Mouse (Mus musculus): ENCODE results near the gene Suco. TPM values are rescaled to one million over a fixed set of nuclear protein-coding genes. Genes with fewer than 3 reads are reported as not detected.

The Suco gene
- total RNA-seq (2014; rRNA removed; ENCODE audit: low replicate concordance) (13.9 and 17.0 TPM in 2 replicates), polyA plus RNA-seq (2015; fragmentation: Nextera tagmentation; extraction: Ambion mirVana) (7.5 and 10.0 TPM in 2 replicates)

- H3K36me3 ChIP-seq (replicated peaks; ENCODE audit: control insufficient read depth, insufficient read depth, low read length): no peaks in the 10 kb centered on the region
- peak within 1 kb of the TSS; percentile 81 for H3K9ac ChIP-seq (replicated peaks; ENCODE audit: low read depth, low read length)
- DNase-seq (ENCODE audit: low spot score): peak; percentile 99
- peak; percentile 97 for ATAC-seq (ENCODE audit: insufficient read depth, low read depth)
- no peaks in the 10 kb centered on the region for H3K9me3 ChIP-seq (replicated peaks; ENCODE audit: control insufficient read depth, low read length)
- H3K4me2 ChIP-seq (ENCODE audit: low read depth, low read length): peak within 1 kb of the TSS; percentile 79
- TF ChIP-seq CTCF (IDR thresholded peaks at IDR 0.05; ENCODE audit: low read depth): no peak; the same call in 1 of the 2 replicates
- TF ChIP-seq EP300 (IDR thresholded peaks at IDR 0.05; ENCODE audit: low read depth): no peak
- H3K4me3 ChIP-seq (ENCODE audit: low read depth, low read length): peak within 1 kb of the TSS; percentile 87
- no peaks in the 10 kb centered on the region for H3K27me3 ChIP-seq (ENCODE audit: control insufficient read depth, insufficient read depth, low read length)
- under 1% methylated on average over 70 of the region's 74 CpGs for WGBS
- peaks cover 22% of the 10 kb centered on the region for H3K4me1 ChIP-seq (ENCODE audit: control insufficient read depth, insufficient read depth)
- peak within 1 kb of the TSS; percentile 96 for H3K27ac ChIP-seq (ENCODE audit: low read depth)
Measured at GRCm38 (mm10) chr1:161876553-161877447, at the start of gene Suco. Gene Suco, minus strand, starts transcription at chr1:161876682.

- H3K27me3 ChIP-seq (ENCODE audit: control insufficient read depth, insufficient read depth, low read length): no peaks in the 10 kb centered on the region
- H3K27ac ChIP-seq (ENCODE audit: low read depth): no peak overlapping the region
- 0 out of 2 replicates have a peak, but pooled peaks cover 3% of the 10 kb centered on the region for H3K4me1 ChIP-seq (ENCODE audit: control insufficient read depth, insufficient read depth)
- WGBS: 62% methylated on average over 13 of the region's 13 CpGs
- H3K9me3 ChIP-seq (replicated peaks; ENCODE audit: control insufficient read depth, low read length): no peaks in the 10 kb centered on the region
- no peaks in the 10 kb centered on the region for H3K36me3 ChIP-seq (replicated peaks; ENCODE audit: control insufficient read depth, insufficient read depth, low read length)
- H3K4me2 ChIP-seq (ENCODE audit: low read depth, low read length): no peak overlapping the region
- DNase-seq (ENCODE audit: low spot score): no peak
- no peak for ATAC-seq (ENCODE audit: insufficient read depth, low read depth)
- no peak overlapping the region for H3K9ac ChIP-seq (replicated peaks; ENCODE audit: low read depth, low read length)
- TF ChIP-seq CTCF (IDR thresholded peaks at IDR 0.05; ENCODE audit: low read depth) (no peak), EP300 (IDR thresholded peaks at IDR 0.05; ENCODE audit: low read depth) (no peak)
- no peak overlapping the region for H3K4me3 ChIP-seq (ENCODE audit: low read depth, low read length)
Measured at GRCm38 (mm10) chr1:161925281-161925805, 48.9 kb upstream of the Suco start.

GRCm38 (mm10) chr1:161924321-161924720 is 47.8 kb upstream of the Suco start:
- TF ChIP-seq EP300 (IDR thresholded peaks at IDR 0.05; ENCODE audit: low read depth) (no peak), CTCF (IDR thresholded peaks at IDR 0.05; ENCODE audit: low read depth) (no peak)
- Histone ChIP-seq H3K4me1 (ENCODE audit: control insufficient read depth, insufficient read depth) (0 out of 2 replicates have a peak, but pooled peaks cover 3% of the 10 kb centered on the region), H3K9me3 (replicated peaks; ENCODE audit: control insufficient read depth, low read length) (no peaks in the 10 kb centered on the region), H3K4me2 (ENCODE audit: low read depth, low read length) (no peak overlapping the region), H3K9ac (replicated peaks; ENCODE audit: low read depth, low read length) (no peak overlapping the region), H3K36me3 (replicated peaks; ENCODE audit: control insufficient read depth, insufficient read depth, low read length) (no peaks in the 10 kb centered on the region), H3K27me3 (ENCODE audit: control insufficient read depth, insufficient read depth, low read length) (no peaks in the 10 kb centered on the region), H3K4me3 (ENCODE audit: low read depth, low read length) (no peak overlapping the region), H3K27ac (ENCODE audit: low read depth) (no peak overlapping the region)
- 84% methylated on average over 3 of the region's 3 CpGs for WGBS
- no peak for DNase-seq (ENCODE audit: low spot score)
- ATAC-seq (ENCODE audit: insufficient read depth, low read depth): no peak

GRCm38 (mm10) chr1:161921928-161922327 is 45.4 kb upstream of the Suco start:
- Histone ChIP-seq H3K4me3 (ENCODE audit: low read depth, low read length) (no peak overlapping the region), H3K36me3 (replicated peaks; ENCODE audit: control insufficient read depth, insufficient read depth, low read length) (no peaks in the 10 kb centered on the region), H3K27me3 (ENCODE audit: control insufficient read depth, insufficient read depth, low read length) (no peaks in the 10 kb centered on the region), H3K9ac (replicated peaks; ENCODE audit: low read depth, low read length) (no peak overlapping the region), H3K4me2 (ENCODE audit: low read depth, low read length) (no peak overlapping the region), H3K9me3 (replicated peaks; ENCODE audit: control insufficient read depth, low read length) (no peaks in the 10 kb centered on the region), H3K4me1 (ENCODE audit: control insufficient read depth, insufficient read depth) (0 out of 2 replicates have a peak, but pooled peaks cover 3% of the 10 kb centered on the region), H3K27ac (ENCODE audit: low read depth) (no peak overlapping the region)
- DNase-seq (ENCODE audit: low spot score) (no peak), ATAC-seq (ENCODE audit: insufficient read depth, low read depth) (no peak)
- TF ChIP-seq EP300 (IDR thresholded peaks at IDR 0.05; ENCODE audit: low read depth) (no peak), CTCF (IDR thresholded peaks at IDR 0.05; ENCODE audit: low read depth) (no peak)
- WGBS: 82% methylated on average over 6 of the region's 6 CpGs

GRCm38 (mm10) chr1:161920475-161921454 is 44.3 kb upstream of the Suco start:
- no peak for DNase-seq (ENCODE audit: low spot score)
- 0 out of 2 replicates have a peak, but pooled peaks cover 3% of the 10 kb centered on the region for H3K4me1 ChIP-seq (ENCODE audit: control insufficient read depth, insufficient read depth)
- no peak overlapping the region for H3K9ac ChIP-seq (replicated peaks; ENCODE audit: low read depth, low read length)
- ATAC-seq (ENCODE audit: insufficient read depth, low read depth): no peak
- no peaks in the 10 kb centered on the region for H3K9me3 ChIP-seq (replicated peaks; ENCODE audit: control insufficient read depth, low read length)
- no peak for TF ChIP-seq EP300 (IDR thresholded peaks at IDR 0.05; ENCODE audit: low read depth)
- TF ChIP-seq CTCF (IDR thresholded peaks at IDR 0.05; ENCODE audit: low read depth): no peak
- no peak overlapping the region for H3K27ac ChIP-seq (ENCODE audit: low read depth)
- whole genome bisulfite sequencing: 83% methylated on average over 9 of the region's 9 CpGs
- no peaks in the 10 kb centered on the region for H3K27me3 ChIP-seq (ENCODE audit: control insufficient read depth, insufficient read depth, low read length)
- no peak overlapping the region for H3K4me3 ChIP-seq (ENCODE audit: low read depth, low read length)
- H3K4me2 ChIP-seq (ENCODE audit: low read depth, low read length): no peak overlapping the region
- H3K36me3 ChIP-seq (replicated peaks; ENCODE audit: control insufficient read depth, insufficient read depth, low read length): no peaks in the 10 kb centered on the region
